Mouse (Mus musculus) right cerebral cortex, postnatal 10 days (tissue): ENCODE measurements at regions not wholly inside any gene's neighbourhood (a gene's known extent, or its start where the extent isn't known, plus 50 kb on each side); places are given as distances from the start of the nearest gene placed in this dataset.

Experiments used
- DNase-seq, 2 experiments: peaks; one replicate each; pipeline ENCODE4 v3.0.0; 2021; ENCODE audit warnings: low spot score in 2 of 2

DNA sequence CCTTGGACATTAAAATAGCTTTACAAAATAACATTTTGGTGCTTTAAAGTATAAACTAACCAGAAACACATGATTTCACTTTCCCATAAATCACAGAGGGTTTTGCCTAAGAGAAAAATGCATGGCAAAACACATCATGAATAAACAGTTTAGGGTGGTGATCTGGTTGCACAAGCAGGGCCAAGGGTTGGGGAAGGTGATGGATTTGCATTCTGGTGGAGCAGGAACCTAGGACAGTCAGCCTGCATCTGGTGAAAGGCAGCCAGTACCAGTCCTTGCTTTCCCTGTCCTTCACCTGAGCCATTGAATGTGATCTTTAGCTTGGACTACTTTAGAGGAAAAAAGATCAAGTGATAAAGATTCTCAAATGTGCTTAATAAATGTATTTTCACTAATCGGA is 138.1 kb downstream of the Fgf9 start:
- no peak for DNase-seq

DNA sequence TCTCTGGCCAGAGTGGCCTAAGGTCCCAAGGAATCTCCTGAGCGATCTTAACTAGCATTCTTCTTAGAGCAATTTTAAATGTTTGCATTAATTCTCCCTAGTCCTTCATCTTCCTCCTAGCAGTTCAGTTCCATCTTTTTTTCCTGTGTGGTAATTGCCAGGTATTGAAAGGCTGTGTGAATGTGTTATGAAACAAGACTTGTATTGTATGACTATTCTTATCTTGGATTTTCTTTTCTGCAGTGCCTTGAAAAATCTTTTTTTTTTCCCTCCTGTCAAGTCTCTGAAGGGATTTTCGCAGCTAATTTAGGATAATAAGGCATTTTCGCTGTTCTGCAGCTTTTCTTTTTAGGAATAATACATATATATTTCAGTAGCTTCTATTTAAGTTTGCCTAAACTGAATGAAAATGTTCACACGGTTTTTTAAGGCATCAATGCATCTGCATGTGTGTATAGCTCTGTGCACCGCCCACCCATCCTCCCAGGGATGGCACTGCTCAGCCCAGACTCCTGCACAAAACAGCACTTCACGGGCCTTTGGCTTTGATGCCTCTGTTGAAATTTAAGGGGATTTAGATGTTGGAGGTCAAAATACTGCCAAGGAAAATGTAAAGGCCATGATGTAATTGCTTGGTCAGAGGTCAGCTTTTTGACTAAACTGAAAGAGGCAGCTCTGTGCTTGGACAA is 132.4 kb downstream of the Fgf9 start:
- peak; percentile 67 to 77 for DNase-seq

DNA sequence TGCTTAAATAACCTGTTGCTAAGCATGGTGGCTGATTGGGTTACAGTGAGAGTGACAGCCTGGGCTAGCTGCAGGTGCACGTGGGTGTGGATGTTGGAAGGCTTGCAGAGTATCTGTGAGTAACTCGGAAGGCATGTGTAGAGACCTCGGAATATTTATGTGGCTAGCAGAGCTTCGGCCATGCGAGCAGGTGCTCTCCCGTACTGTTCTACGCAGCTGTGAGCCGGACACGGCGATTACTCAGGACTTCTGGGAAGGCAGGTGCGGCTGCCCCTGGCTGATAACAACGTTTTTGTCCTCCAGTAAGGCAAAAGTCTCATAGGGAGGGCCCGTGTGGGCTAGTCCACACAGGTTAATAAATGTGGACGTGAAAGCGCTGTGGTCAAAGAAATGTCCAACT is 119.6 kb downstream of the Fgf9 start:
- no peak for DNase-seq

DNA sequence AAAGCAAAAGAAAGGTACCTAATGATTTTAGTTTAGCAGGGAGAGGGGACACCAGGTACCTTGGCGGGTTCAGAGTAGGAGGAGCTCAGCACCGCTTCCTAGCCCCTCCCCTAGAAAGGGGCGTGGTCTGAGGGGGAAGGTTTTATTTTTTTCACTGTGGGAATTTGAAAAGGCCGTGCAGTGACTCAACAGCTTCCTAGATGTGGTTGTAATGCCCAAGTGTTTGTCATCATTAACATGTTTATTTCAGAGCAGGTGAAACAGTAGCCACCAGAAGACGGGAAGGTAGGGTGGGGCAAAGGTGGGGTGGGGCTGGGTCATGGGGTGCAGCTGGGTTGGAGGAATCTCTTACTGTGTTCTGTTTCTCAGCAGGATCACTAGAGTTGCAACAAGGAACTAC is 112.5 kb downstream of the Fgf9 start:
- no peak for DNase-seq

DNA sequence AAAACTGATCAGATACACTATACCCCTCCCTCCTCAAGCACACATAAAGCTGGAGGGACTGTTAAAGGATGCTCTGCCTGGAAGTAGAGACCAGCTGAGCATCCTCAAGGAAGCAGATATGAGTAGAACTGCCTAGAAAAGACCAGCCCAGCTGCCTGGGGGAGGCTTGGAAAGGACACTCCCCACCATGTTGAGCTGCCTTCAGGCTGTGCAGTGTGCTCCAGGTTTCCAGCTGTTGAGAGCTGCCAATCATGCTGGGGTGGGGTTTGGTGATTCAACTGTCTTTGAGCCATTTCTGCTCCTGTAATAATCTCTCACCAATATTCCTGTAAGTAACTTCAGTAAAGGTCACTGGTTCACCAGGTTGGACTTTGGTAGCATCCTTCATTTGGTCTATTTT is 110.4 kb downstream of the Fgf9 start:
- DNase-seq: no peak

DNA sequence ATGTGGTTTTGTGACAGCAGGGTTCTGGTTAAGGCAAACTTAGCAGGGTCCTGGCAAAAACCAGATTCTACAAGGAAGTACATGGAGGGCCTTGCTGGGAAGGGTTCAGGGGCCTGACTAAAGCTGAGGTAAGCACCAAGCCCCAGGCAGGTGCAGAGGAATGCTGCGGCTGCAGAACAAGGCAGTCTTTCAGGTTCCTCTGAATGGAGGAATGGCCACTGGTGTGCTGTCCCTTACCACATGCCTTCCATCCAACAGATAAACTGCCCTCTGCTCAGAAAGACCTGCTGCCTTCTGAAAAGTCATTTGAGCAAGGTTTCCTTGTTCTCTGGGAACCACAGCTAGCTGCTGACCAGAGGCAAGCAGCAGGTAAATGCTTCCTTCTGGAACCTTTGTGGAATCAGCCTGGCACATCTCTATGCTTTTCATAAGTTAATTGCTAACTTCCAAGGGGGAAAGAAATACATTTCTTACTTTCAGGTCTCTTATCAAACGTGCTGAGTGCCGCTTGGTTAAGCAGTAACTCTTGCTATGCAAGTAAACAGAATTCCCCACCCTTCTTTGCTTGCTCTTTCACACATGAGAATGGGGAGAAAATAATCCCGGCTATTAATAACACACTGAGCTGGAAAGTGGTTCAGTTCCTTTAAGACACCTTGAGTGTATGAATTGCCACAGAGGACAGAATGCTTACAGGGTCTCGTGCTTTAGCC is 105.5 kb downstream of the Fgf9 start:
- no peak for DNase-seq

DNA sequence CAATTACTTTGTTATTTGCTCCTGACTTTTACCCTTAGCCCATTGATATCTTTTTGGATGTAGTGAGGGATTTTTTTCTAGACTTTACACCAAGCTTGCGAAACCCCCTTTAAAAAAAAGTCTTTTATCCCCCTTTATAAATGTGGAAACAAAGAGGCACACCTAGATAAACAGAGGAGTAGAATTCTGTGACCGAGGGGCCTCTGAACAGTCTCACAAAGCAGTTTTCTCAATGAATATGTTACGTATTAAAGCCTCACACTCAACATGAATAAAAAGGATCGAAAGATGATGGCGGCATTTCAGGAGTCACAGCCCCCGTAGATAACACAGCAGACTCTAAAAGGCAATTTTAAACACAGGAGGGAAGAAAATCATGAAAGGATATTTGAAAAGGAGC is 104.2 kb downstream of the Fgf9 start:
- DNase-seq: no peak

DNA sequence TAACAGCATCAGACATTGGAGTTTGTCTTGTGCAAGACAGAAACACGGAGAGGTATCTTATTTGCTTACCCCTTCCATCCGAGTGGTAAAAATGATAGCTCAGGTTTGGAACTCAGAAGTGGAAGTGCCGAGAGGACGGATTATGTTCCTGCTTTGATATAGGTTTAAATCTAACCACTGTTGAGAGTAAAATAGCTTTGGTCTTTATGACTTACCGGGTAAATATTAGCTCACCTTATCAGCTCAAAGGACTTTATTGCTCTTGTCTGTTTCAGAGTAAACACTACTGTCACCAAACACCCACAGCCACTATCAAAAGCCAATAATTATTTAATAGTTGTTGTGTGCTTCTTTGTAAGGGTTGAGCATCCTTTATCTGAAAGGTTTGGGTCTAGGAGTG is 98.6 kb downstream of the Fgf9 start:
- DNase-seq: no peak
